Mouse (Mus musculus): ENCODE measurements around the gene Hspd1. TPM values are rescaled to one million over a fixed set of nuclear protein-coding genes. Genes with fewer than 3 reads are reported as not detected.

Gene Hspd1
- 295 and 312 TPM in 2 replicates for polyA plus RNA-seq (2015; fragmentation: Nextera tagmentation; extraction: Ambion mirVana)

DNA sequence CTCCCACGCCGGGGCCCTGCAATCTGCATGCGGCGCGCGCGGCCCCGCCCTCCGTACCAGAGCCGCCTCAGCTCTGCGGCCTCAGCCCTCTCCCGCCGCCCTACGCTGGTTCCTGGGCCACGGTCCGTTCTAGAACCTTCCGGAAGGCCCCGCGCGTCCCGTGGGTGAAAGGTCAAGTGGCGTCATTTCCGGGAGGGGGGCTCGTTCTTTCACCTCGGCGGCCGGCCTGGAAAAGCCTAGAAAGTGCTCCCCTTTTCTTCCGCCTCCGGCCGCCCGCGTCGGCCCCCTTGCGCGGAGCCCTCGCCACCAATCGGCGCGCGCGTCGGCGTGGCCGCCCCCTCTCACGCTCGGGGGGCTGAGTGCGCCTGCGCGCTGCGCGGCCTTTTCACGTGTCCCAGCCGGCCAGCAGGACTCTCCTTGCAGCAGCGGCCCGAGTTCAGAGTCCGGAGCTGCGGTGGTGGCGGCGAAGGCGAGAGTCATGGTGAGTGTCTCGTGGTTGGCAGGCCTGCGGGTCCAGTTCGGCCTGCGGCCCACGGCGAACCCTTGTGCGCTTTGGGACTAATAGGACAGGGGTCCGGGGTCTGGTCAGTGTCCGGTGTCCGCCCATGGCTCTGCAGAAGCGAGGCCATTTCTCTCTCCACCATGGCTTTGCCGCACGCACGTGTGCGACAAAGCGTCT, at the start of gene Hspd1, which contains the start of gene Hspe1:
Gene Hspd1 (minus strand): TSS at position 312 of the 679 bp plus-strand sequence.
Gene Hspe1 (plus strand): TSS at position 201 of the 679 bp plus-strand sequence.
- 1% methylated on average over 59 of the region's 76 CpGs for WGBS
- ATAC-seq, result peak; percentile 94
- Histone ChIP-seq H3K4me1 (replicated peaks; ENCODE audit: control insufficient read depth, insufficient read depth, low read length) (peaks cover 32% of the 10 kb centered on the region), H3K9me3 (ENCODE audit: control insufficient read depth, low read length) (no peaks in the 10 kb centered on the region), H3K9ac (replicated peaks; ENCODE audit: low read depth, low read length) (peak within 1 kb of the TSS; percentile 95), H3K4me3 (replicated peaks; ENCODE audit: low read length) (peak within 1 kb of the TSS; percentile 84), H3K36me3 (ENCODE audit: control insufficient read depth, insufficient read depth) (peaks cover 12% of the 10 kb centered on the region), H3K27ac (ENCODE audit: low read length) (peak within 1 kb of the TSS; percentile 93), H3K27me3 (replicated peaks; ENCODE audit: control insufficient read depth, insufficient read depth, low read length) (no peaks in the 10 kb centered on the region), H3K4me2 (ENCODE audit: low read length) (peak within 1 kb of the TSS; percentile 95)

DNA sequence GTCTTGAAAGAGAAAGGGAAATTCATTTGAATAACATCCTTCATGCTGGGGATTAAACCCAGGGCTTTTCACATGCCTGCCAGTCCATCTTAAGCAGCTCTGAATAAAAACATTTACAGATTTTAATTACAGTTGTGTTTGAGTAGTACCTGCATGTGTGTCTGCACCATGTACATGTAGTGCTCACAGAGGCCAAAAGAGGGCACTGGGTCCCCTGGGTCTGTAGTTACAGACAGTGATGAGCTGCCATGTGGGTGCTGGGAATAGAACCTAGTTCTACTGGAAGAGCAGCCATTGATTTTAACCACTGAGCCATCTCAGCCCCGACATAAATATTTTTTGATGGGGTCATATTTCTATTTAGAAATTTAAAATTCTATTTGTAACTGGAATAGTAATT, 47.8 kb upstream of the Hspd1 start:
- peaks cover 5% of the 10 kb centered on the region; the same call in 1 of the 2 replicates for H3K36me3 ChIP-seq (ENCODE audit: control insufficient read depth, insufficient read depth)
- no peak overlapping the region for H3K4me2 ChIP-seq (ENCODE audit: low read length)
- no peak for ATAC-seq
- no peak overlapping the region for H3K27ac ChIP-seq (ENCODE audit: low read length)
- peaks cover 16% of the 10 kb centered on the region for H3K4me1 ChIP-seq (replicated peaks; ENCODE audit: control insufficient read depth, insufficient read depth, low read length)
- H3K27me3 ChIP-seq (replicated peaks; ENCODE audit: control insufficient read depth, insufficient read depth, low read length), result no peaks in the 10 kb centered on the region
- H3K9ac ChIP-seq (replicated peaks; ENCODE audit: low read depth, low read length), result no peak overlapping the region
- H3K4me3 ChIP-seq (replicated peaks; ENCODE audit: low read length), result no peak overlapping the region
- H3K9me3 ChIP-seq (ENCODE audit: control insufficient read depth, low read length), result no peaks in the 10 kb centered on the region
- WGBS, result 100% methylated on average over 1 of the region's 1 CpGs

DNA sequence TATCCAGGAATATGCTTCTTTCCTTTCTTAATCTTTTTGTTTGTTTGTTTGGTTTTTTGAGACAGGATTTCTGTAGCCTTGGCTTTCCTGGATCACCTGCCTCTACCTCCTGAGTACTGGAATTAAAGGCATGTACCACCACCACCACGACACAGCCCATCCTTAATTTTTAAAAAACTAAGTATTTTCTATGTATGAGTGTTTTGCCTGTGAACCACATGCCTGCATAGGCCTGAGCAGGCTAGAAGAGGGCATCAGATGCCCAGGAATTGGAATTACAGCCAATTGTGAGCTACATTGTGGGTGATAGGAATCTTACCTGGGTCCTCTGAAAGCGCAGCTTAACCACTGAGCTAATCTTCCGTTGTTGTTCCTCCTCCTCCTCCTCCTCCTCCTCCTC, 46.3 kb upstream of the Hspd1 start:
- no peak for ATAC-seq
- no peak overlapping the region for H3K9ac ChIP-seq (replicated peaks; ENCODE audit: low read depth, low read length)
- peaks cover 19% of the 10 kb centered on the region for H3K4me1 ChIP-seq (replicated peaks; ENCODE audit: control insufficient read depth, insufficient read depth, low read length)
- no peak overlapping the region for H3K4me3 ChIP-seq (replicated peaks; ENCODE audit: low read length)
- no peak overlapping the region for H3K27ac ChIP-seq (ENCODE audit: low read length)
- no peak overlapping the region for H3K4me2 ChIP-seq (ENCODE audit: low read length)
- 94% methylated on average over 3 of the region's 3 CpGs for WGBS
- H3K27me3 ChIP-seq (replicated peaks; ENCODE audit: control insufficient read depth, insufficient read depth, low read length), result no peaks in the 10 kb centered on the region
- 0 out of 2 replicates have a peak, but pooled peaks cover 3% of the 10 kb centered on the region for H3K36me3 ChIP-seq (ENCODE audit: control insufficient read depth, insufficient read depth)
- H3K9me3 ChIP-seq (ENCODE audit: control insufficient read depth, low read length), result no peaks in the 10 kb centered on the region

DNA sequence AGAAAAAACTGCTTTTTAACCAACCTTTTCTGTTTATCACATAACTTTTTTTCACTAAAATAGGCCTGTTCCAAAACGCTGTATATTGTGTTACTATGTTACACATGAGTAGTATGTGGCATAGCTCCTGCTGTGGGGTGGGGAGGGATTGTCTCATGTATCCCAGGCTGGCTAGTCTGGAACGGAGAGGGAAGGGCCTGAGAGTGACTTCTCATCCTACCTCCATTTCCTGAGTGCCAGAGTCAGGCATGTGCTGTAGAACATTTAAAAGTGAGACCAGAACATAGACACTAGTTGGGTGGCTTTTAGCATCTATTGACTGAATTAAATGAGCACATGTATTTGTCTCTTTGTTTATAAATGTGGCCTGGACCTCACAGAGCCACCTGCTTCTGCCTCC, 45.1 kb upstream of the Hspd1 start:
- H3K27me3 ChIP-seq (replicated peaks; ENCODE audit: control insufficient read depth, insufficient read depth, low read length), result no peaks in the 10 kb centered on the region
- WGBS, result 79% methylated on average over 2 of the region's 2 CpGs
- no peak overlapping the region for H3K4me3 ChIP-seq (replicated peaks; ENCODE audit: low read length)
- H3K36me3 ChIP-seq (ENCODE audit: control insufficient read depth, insufficient read depth), result no peaks in the 10 kb centered on the region
- peaks cover 19% of the 10 kb centered on the region for H3K4me1 ChIP-seq (replicated peaks; ENCODE audit: control insufficient read depth, insufficient read depth, low read length)
- no peak overlapping the region for H3K9ac ChIP-seq (replicated peaks; ENCODE audit: low read depth, low read length)
- no peak overlapping the region for H3K27ac ChIP-seq (ENCODE audit: low read length)
- H3K9me3 ChIP-seq (ENCODE audit: control insufficient read depth, low read length), result no peaks in the 10 kb centered on the region
- no peak for ATAC-seq
- no peak overlapping the region for H3K4me2 ChIP-seq (ENCODE audit: low read length)

DNA sequence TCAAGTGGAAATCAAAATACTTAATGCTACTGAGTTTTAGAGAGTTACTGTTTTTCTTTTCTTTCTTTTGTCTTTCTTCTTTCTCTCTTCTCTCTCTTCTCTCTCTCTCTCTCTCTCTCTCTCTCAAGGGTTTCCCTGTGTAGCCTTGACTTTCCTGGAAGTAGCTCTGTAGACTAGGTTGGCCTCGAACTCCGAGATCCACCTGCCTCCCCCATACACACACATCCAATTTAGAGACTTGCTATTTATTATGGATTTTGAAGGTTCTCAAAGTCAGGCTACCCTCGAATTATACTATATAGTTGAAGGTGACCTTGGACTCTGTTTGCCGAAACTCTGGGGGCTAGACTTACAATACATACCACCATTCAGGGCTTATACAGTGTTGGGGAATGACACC, 44.3 kb upstream of the Hspd1 start:
- Histone ChIP-seq H3K9ac (replicated peaks; ENCODE audit: low read depth, low read length) (peak overlapping the region; percentile 99), H3K36me3 (ENCODE audit: control insufficient read depth, insufficient read depth) (no peaks in the 10 kb centered on the region), H3K4me2 (ENCODE audit: low read length) (peak overlapping the region; percentile 79), H3K4me1 (replicated peaks; ENCODE audit: control insufficient read depth, insufficient read depth, low read length) (peaks cover 19% of the 10 kb centered on the region), H3K27me3 (replicated peaks; ENCODE audit: control insufficient read depth, insufficient read depth, low read length) (no peaks in the 10 kb centered on the region), H3K4me3 (replicated peaks; ENCODE audit: low read length) (peak overlapping the region; percentile 99), H3K9me3 (ENCODE audit: control insufficient read depth, low read length) (no peaks in the 10 kb centered on the region), H3K27ac (ENCODE audit: low read length) (no peak overlapping the region)
- WGBS, result 70% methylated on average over 4 of the region's 4 CpGs
- ATAC-seq, result no peak

DNA sequence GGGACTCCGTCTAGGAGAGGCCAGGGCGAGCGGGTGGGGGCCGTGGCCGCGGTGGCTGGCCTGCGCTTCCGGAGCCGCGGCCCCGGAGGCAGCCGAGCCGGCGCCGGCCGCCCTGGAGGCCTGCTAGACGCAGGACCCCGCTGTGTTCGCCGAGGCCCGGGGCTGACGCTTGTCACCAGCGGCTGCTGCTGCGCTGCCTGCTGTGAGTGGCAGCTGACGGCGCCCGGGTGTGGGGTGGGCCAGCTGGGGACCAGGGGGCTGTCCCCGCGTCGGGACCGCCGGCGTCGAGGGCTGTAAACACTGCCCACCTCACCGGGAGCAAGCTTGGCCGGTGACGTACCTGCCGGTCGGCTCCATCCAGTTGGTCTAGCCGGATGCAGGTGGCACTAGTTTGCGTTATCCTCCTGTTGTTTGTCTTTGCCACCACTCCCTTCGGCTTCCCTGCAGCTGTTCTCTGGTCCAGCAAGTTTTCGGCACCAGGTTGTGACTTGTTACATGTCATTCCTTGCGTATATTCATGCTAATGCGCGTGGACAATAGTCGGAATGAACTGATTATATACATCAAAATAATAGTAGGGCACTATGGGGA, 43.5 kb upstream of the Hspd1 start:
- no peaks in the 10 kb centered on the region for H3K36me3 ChIP-seq (ENCODE audit: control insufficient read depth, insufficient read depth)
- peaks cover 19% of the 10 kb centered on the region for H3K4me1 ChIP-seq (replicated peaks; ENCODE audit: control insufficient read depth, insufficient read depth, low read length)
- no peaks in the 10 kb centered on the region for H3K27me3 ChIP-seq (replicated peaks; ENCODE audit: control insufficient read depth, insufficient read depth, low read length)
- H3K4me3 ChIP-seq (replicated peaks; ENCODE audit: low read length), result peak overlapping the region; percentile 99
- H3K27ac ChIP-seq (ENCODE audit: low read length), result peak overlapping the region; percentile 97
- whole genome bisulfite sequencing, result under 1% methylated on average over 42 of the region's 47 CpGs
- ATAC-seq, result peak; percentile 83; the same call in 1 of the 2 replicates
- H3K4me2 ChIP-seq (ENCODE audit: low read length), result peak overlapping the region; percentile 79
- peak overlapping the region; percentile 99 for H3K9ac ChIP-seq (replicated peaks; ENCODE audit: low read depth, low read length)
- H3K9me3 ChIP-seq (ENCODE audit: control insufficient read depth, low read length), result no peaks in the 10 kb centered on the region

DNA sequence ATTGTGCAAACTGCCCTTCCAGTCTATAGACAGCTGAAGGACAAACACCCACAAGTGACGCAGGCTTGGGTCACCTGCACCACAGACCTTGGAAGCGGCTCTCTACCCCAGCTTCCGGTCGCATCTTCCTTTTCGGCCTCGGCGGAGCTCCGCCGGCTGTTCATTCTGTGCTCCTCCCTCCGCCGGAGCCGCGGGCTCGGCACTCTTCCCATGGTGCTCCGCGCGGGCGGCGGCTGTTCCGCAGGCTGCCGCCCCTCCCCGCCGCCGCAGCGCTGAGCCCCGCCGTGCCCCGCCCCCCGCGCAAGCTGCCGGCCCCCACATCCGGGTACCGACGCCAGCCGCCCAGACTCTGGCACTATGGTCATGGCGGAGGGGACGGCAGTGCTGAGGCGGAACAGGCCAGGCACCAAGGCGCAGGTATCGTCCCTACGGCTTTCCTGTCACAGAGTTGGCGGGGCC, 42.9 kb upstream of the Hspd1 start, which contains the start of gene Mob4:
Gene Mob4 (plus strand): TSS at position 289 of the 459 bp plus-strand sequence.
- no peaks in the 10 kb centered on the region for H3K36me3 ChIP-seq (ENCODE audit: control insufficient read depth, insufficient read depth)
- peak within 1 kb of the TSS; percentile 97 for H3K27ac ChIP-seq (ENCODE audit: low read length)
- ATAC-seq, result peak; percentile 97
- H3K4me3 ChIP-seq (replicated peaks; ENCODE audit: low read length), result peak within 1 kb of the TSS; percentile 99
- H3K4me2 ChIP-seq (ENCODE audit: low read length), result peak within 1 kb of the TSS; percentile 79
- H3K27me3 ChIP-seq (replicated peaks; ENCODE audit: control insufficient read depth, insufficient read depth, low read length), result no peaks in the 10 kb centered on the region
- WGBS, result under 1% methylated on average over 42 of the region's 42 CpGs
- peaks cover 19% of the 10 kb centered on the region for H3K4me1 ChIP-seq (replicated peaks; ENCODE audit: control insufficient read depth, insufficient read depth, low read length)
- peak within 1 kb of the TSS; percentile 99 for H3K9ac ChIP-seq (replicated peaks; ENCODE audit: low read depth, low read length)
- no peaks in the 10 kb centered on the region for H3K9me3 ChIP-seq (ENCODE audit: control insufficient read depth, low read length)

DNA sequence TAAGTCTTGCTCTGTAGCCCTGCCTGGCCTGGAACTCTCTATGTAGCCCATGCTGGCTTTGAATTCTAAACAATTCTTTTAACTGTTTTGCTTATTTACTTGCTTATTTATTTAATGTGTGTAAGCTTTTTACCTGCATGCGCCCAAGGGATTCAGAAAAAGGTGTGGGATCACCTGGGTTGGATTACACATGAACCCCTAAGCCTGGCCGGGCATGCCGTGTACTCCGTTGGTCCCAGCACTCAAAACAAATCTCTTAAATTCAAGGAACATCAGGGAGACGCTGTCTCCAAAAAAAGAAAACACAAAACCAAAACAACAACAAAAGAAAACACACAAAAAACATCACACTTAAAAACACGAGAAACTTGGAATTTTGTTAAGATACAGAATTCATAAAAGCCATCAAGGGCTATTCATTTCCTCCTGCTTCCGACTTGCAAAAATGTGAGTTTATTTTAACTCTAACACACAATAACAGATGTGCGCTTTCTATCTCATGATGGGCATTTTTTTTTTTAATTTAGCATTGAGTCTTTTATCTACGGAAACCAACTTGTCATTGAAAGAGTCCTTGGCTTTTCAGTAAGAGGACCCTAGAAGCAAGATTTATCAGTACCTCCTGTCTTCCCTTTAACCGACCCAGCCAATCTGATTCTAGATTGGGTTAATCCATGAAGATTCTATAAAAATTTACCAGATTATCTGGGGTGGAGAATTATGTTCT, 42.3 kb upstream of the Hspd1 start:
- peak overlapping the region; percentile 99 for H3K9ac ChIP-seq (replicated peaks; ENCODE audit: low read depth, low read length)
- 74% methylated on average over 10 of the region's 10 CpGs for WGBS
- no peaks in the 10 kb centered on the region for H3K9me3 ChIP-seq (ENCODE audit: control insufficient read depth, low read length)
- peaks cover 19% of the 10 kb centered on the region for H3K4me1 ChIP-seq (replicated peaks; ENCODE audit: control insufficient read depth, insufficient read depth, low read length)
- peak overlapping the region; percentile 70 for H3K4me2 ChIP-seq (ENCODE audit: low read length)
- ATAC-seq, result no peak
- H3K36me3 ChIP-seq (ENCODE audit: control insufficient read depth, insufficient read depth), result no peaks in the 10 kb centered on the region
- peak overlapping the region; percentile 93 for H3K27ac ChIP-seq (ENCODE audit: low read length)
- H3K27me3 ChIP-seq (replicated peaks; ENCODE audit: control insufficient read depth, insufficient read depth, low read length), result no peaks in the 10 kb centered on the region
- H3K4me3 ChIP-seq (replicated peaks; ENCODE audit: low read length), result peak overlapping the region; percentile 99

DNA sequence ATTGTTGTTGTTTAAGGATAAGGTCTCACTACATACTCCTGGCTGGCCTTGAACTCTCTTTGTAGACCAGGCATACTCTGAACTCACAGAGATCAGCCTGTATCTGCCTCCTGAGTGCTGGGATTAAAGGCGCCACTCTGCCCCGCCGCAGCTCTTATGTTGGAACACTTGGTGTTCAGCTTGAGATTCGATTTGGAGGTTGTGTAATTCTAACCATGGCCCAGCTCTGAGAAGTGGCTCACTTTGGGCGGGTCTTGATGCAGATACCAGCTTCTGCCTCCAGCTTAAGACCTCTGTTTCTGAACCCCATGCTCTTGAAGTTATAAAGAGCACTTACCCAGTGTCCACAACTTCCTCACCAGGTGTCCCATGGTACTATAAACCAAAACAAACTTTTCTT, 41.7 kb upstream of the Hspd1 start:
- 97% methylated on average over 5 of the region's 5 CpGs for WGBS
- no peaks in the 10 kb centered on the region for H3K36me3 ChIP-seq (ENCODE audit: control insufficient read depth, insufficient read depth)
- no peaks in the 10 kb centered on the region for H3K27me3 ChIP-seq (replicated peaks; ENCODE audit: control insufficient read depth, insufficient read depth, low read length)
- no peak overlapping the region for H3K9ac ChIP-seq (replicated peaks; ENCODE audit: low read depth, low read length)
- ATAC-seq, result no peak
- no peak overlapping the region for H3K4me3 ChIP-seq (replicated peaks; ENCODE audit: low read length)
- peaks cover 19% of the 10 kb centered on the region for H3K4me1 ChIP-seq (replicated peaks; ENCODE audit: control insufficient read depth, insufficient read depth, low read length)
- no peak overlapping the region for H3K4me2 ChIP-seq (ENCODE audit: low read length)
- no peaks in the 10 kb centered on the region for H3K9me3 ChIP-seq (ENCODE audit: control insufficient read depth, low read length)
- no peak overlapping the region for H3K27ac ChIP-seq (ENCODE audit: low read length)

All from forebrain, embryonic 16.5 days (tissue).